Mouse (Mus musculus) thymus, postnatal 10 days (tissue): Measurements from ENCODE around the gene Haus6.
"Not testable (repeated sequence)": the region's sequence is repeated elsewhere in the genome, so short reads cannot be mapped to it uniquely, and the experiment has no call there.

Experiments used
- DNase-seq, 2 experiments: peaks; one replicate each; pipeline ENCODE4 v3.0.0; 2021; ENCODE audit warnings: low spot score in 2 of 2

Haus6 gene

GRCm38 (mm10) chr4:86611524-86612288 lies at the start of gene Haus6:
Haus6 (minus strand) TSS chr4:86612055.
- DNase-seq: peak; percentile 89 to 90

DNA sequence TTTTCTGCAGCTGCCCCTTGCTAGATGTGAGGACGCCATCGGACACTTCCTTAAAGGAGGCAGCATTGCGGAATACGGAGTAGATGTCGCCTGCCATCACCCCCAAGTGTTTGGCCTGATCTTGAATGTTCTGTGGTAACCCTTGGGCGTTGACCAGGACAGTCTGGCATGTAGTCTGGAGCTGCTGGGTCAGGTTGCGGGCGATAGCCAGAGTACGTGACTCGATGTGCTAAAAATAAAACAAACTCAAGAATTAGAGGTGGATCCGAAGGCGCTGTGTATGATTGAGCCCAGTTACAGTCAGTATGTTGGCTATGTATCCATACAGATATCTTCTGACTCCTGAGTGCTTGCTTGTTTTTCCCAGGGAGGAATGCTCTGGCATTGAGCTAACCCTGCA lies 45.3 kb upstream of the Haus6 start:
- DNase-seq: no peak

DNA sequence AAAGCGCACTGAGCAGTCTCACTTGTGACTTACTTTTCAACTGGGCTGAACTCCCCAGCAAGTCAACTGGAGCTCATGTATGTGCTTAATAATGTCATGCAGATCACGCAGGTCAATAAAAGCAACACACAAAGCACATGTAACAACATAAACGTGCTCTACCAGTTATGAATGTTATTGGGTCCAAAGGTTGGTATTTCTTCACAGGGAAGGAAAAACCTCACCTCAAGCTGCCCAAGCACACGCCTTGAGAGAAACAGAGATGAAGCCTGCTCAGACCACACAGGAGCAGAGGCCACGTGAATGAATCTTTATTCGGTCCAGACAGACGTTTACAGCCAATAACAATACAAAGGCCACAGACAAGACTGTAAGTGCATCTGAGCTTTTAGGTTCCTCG lies 44.6 kb upstream of the Haus6 start:
- DNase-seq: not testable (repeated sequence)

DNA sequence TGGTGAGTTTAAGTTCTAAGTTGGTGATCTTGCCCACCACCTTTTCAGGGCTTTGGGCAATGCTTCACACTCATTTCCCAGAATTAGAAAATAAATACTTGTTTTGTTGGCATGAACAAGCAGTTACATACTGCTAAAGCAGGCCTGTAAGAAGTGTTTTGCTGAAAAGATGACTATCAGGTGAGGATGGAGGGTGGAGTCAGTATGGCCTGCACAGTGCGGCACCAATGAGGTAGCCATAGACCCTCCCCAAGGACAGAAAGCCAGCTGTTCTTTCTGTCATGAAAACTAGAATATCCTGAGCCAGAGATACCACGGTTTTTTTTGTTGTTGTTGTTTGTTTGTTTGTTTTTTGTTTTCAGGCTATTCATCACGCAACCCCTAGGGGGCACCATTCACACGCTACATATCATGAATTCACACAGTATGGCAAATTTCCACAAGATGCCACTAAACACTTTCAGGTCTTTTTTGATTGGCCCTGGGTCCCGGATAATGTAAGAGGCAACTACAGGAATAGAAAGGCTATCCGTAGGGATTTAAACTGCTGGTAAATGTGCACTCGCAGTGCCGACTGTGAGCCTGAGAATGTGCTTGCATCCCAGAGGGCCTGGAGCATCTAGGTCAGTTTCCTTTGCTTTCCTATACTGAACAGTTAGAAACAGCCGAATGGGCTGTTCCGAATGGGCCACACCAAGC lies 40.0 kb upstream of the Haus6 start:
- peak in 1 of 2 experiments; percentile 22 for DNase-seq

GRCm38 (mm10) chr4:86648394-86648793 lies 36.5 kb upstream of the Haus6 start:
- not testable (repeated sequence) for DNase-seq

GRCm38 (mm10) chr4:86637561-86637960 lies 25.7 kb upstream of the Haus6 start:
- DNase-seq: not testable (repeated sequence)

DNA sequence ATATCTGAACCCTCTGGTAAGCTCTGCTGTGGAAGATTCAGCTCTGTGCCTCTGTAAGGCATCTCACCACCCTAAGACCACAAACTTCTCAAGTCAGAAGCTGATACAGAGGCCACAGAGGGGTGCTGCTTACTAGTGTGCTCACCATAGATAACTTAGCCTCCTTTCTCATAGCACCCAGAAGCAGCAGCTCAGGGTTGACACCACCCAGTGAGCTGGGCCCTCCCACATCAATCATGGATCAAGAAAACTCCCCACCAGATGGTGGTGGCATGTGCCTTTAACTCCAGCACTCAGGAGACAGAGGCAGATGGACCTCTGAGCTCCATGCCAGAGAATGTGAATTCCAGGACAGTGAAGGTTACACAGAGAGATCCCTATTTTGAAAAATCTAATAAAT lies 23.0 kb upstream of the Haus6 start:
- not testable (repeated sequence) for DNase-seq

DNA sequence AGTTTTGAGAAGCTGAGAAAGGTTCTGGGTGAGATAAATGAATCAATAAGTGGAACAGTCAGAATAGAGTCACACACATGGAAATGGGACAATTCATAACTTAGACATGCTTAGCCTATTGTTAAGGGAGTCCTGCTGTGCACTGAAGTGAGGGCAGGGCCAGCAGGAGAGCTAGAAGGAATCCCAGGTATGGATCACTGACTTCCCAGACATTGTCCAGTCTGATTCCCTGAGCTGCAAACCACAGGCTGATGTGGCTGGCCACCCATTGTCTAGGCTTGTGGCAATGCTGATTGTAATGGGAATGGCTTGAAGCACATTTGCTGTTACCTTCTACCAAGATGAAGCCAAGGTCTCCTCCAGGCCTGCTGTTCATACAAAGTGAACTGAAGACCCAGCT lies 22.5 kb upstream of the Haus6 start:
- DNase-seq: not testable (repeated sequence)

DNA sequence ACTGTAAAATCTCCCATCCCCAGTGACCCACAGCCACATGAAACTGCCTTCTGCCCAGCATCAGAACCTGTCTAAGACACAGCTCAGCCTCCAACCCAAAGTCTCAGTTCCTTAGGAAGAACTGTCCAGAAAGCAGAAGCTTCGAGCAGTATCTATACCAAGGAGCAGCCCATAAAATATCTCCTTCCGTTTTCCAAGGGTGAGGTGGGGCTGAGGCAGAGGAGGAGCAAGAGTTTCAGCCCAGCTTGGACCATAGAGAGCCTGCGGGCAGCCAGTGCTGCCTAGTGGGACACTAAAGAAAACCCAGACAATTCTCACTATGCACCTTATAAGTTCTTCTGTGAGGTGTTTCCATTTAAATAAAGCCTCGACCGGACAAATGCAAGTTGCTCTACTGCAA lies 20.7 kb upstream of the Haus6 start:
- not testable (repeated sequence) for DNase-seq

GRCm38 (mm10) chr4:86631831-86632230 lies 20.0 kb upstream of the Haus6 start:
- no peak for DNase-seq

GRCm38 (mm10) chr4:86626496-86626895 lies 14.6 kb upstream of the Haus6 start:
- DNase-seq: not testable (repeated sequence)

DNA sequence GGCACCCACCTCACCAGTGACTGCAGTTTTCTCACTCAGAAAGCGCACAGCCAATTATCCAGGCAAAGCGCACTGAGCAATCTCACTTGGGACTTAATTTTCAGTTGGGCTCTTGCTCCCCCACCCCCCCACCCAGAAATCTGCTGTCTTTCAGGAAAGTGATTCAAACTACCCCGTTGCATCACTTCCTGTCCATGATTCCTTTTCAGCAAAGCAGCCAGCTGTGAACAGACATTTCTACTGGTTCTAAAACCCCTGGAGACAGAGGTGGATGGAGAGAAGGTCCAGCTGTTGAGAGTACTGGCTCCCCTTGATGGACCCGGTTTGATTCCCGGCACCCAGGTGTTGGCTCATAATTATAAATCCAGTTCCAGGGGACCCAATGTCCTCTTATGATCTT lies 13.6 kb upstream of the Haus6 start:
- no peak for DNase-seq

GRCm38 (mm10) chr4:86622532-86622931 lies 10.7 kb upstream of the Haus6 start:
- DNase-seq: not testable (repeated sequence)

DNA sequence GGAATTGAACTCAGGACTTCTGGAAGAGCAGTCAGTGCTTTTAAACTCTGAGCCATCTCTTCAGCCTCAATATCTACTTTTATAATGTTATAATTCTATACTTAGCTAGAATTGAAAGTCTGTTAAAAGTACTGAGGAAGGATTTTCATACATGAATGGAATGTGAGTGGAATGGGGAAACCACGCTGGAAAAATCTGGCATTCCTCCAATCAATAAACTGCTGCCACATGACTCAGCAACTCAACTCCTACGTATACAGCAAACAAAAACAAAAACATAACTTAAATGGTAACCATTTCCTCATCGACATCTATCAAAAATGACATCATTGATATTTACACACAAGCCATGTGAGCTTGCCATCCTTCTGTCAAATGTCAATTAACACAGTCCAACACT lies 10.3 kb upstream of the Haus6 start:
- no peak for DNase-seq

GRCm38 (mm10) chr4:86620506-86620905 lies 8.7 kb upstream of the Haus6 start:
- DNase-seq: no peak

DNA sequence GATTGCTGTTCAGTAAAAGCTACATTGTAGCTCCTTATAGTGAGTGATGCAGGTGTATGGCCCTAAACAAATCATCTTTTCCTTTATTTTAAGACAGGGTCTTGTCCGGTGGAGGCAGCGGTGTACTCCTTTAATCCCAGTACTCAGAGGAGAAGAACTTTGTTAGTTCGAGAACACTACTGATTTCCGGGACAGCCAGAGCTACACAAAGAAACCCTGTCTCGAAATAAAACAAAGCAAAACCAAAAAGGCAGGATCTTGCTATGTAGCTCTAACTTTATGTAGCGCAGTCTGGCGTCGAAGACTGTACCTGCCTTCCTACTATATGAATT lies 400 bp upstream of the Haus6 start:
- DNase-seq: no peak

GRCm38 (mm10) chr4:86591304-86591703 lies 20.6 kb downstream of the Haus6 start:
- DNase-seq: no peak

DNA sequence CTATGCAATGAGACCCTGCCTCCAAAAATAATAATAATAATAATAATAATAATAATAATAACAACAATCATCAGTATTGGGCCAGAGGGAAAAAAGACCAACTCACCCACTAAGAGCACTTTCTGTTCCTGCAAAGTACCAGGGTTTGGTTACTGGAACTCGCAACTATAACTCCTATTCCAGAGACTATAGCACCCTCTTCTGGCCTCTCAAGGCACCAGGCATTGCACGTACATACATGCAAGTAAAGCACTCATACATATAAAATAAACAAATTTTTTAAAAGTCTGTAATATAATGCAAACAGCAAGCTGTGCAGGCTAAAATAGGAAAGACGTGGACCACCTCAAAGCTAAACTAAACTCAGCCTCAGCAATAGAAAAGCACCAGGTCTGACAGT lies 23.6 kb downstream of the Haus6 start:
- DNase-seq: peak in 1 of 2 experiments; percentile 20

- no peak for DNase-seq
These were observed 31.3 kb downstream of the Haus6 start for GRCm38 (mm10) chr4:86580591-86580990.

DNA sequence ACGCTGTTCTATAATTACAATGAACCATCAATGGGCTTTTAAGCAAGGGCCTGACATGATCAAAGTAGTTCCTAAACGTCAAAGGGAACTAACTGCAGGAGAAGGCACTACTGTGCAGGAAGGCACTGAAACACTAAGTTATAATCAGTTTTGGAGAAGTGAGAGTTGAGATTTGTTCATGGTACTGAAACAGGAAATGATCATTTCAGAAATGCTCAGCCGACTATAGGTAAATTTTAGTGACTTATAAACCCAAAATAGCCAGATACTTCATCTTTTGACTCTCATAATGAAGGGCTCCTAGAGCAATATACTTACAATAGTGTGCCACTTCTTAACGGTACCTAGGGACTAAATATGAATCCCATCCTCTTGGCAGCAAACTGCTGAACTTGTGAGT lies 31.8 kb downstream of the Haus6 start:
- no peak for DNase-seq

DNA sequence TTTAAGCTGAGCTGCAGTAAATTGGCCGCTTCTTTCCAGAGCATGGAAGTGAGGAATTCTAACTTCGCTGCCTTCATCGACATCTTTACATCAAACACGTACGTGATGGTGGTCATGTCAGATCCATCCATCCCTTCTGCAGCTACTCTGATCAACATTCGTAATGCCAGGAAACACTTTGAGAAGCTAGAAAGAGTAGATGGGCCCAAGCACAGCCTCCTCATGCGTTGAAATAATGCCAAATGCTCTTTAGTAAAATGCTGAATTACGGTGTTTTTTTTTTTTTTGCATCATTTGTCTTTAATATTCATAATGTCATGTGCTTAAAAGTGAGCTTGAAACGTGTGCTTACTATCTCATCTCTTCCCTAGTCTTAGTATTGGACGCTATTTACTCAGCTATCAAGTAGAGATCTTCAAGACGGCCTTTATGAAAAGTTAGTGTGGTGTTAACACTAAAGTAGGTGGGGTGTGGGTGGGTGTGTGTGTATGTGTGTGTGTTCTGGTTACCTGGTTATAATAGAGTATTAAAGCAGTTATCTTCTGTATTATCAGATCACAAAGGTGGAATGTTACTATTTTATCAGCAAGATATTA lies 35.1 kb downstream of the Haus6 start:
- DNase-seq: no peak

DNA sequence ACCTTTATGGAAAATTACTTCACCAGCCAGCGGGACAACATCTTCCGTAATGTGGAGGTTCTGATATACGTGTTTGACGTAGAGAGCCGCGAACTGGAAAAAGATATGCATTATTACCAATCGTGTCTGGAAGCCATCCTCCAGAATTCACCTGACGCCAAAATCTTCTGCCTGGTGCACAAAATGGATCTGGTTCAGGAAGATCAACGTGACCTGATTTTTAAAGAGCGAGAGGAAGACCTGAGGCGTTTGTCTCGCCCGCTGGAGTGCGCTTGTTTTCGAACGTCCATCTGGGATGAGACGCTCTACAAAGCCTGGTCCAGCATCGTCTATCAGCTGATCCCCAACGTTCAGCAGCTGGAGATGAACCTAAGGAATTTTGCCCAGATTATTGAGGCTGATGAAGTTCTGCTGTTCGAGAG lies 35.7 kb downstream of the Haus6 start:
- no peak for DNase-seq
